Mouse (Mus musculus): ENCODE results near the gene Agpat1.

DNA sequence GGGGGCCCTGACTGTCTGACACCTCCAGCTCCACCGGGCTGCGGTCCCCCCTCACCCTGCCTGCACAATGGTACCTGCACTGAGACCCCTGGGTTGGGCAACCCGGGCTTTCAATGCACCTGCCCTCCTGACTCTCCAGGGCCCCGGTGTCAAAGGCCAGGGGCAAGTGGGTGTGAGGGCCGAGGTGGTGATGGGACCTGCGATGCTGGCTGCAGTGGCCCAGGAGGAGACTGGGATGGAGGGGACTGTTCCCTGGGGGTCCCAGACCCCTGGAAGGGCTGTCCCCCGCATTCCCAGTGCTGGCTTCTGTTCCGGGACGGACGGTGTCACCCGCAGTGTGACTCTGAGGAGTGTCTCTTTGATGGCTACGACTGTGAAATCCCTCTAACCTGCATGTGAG, 21.5 kb upstream of the Agpat1 start:
- TF ChIP-seq POLR2A (IDR thresholded peaks at IDR 0.05; ENCODE audit: low read depth, low read length) (no peak), USF1 (IDR thresholded peaks at IDR 0.05; ENCODE audit: low read depth, low read length) (no peak)
